Mouse (Mus musculus) gastrocnemius, adult 2 months (tissue): ENCODE data around the gene Icam1. TPM values are rescaled to one million over a fixed set of nuclear protein-coding genes. Genes with fewer than 3 reads are reported as not detected.
"Not testable (repeated sequence)": the region's sequence is repeated elsewhere in the genome, so short reads cannot be mapped to it uniquely, and the experiment has no call there.

ENCODE experiments used
- DNase-seq: peaks from one replicate; pipeline ENCODE4 v3.0.0; 2022
- H3K27ac ChIP-seq: fragments of 200-600 bp; 2 replicates; pipeline ENCODE4 v1.8.1; 2022; ENCODE audit warnings: mild to moderate bottlenecking
- H3K4me3 ChIP-seq: fragments of 200-600 bp; 2 replicates; pipeline ENCODE4 v1.8.1; 2022; ENCODE audit warnings: mild to moderate bottlenecking, moderate library complexity
- CTCF ChIP-seq: fragments of 200-600 bp; IDR thresholded peaks from 2 replicates; pipeline ENCODE4 v1.8.1; 2022; ENCODE audit warnings: antibody characterized with exemption, mild to moderate bottlenecking, moderate library complexity
- intact Hi-C: fragments of 180-260 bp; cut with DNase I; formaldehyde crosslinking; loops from one replicate; pipeline ENCODE4 v1.15.1; 2025
- total RNA-seq, 2 experiments: library from RNA; stranded (reverse); gene quantifications; 2 replicates each; pipeline ENCODE4 v1.2.3; 2021

Gene Icam1
- total RNA-seq, 2 experiments from 2014 or later: 1.7 to 1.9 TPM

- intact Hi-C loops: loop anchor here (2.0 to 5.0 kb wide), 2 partner anchors 101 to 130 kb away; partner anchors contain the start of gene Tyk2
- Histone ChIP-seq H3K27ac (peak overlapping the region; percentile 84), H3K4me3 (peak overlapping the region; percentile 83)
- peak; percentile 90 for DNase-seq
- peak; percentile 66 for TF ChIP-seq CTCF
Observed at GRCm38 (mm10) chr9:21030781-21031250, 15.0 kb downstream of the Icam1 start.

GRCm38 (mm10) chr9:21031251-21031895, 15.6 kb downstream of the Icam1 start:
- DNase-seq: peak; percentile 78
- intact Hi-C loops: loop anchor here (2.0 to 5.0 kb wide), 2 partner anchors 101 to 131 kb away; partner anchors contain the start of gene Tyk2
- Histone ChIP-seq H3K4me3 (peak overlapping the region; percentile 83), H3K27ac (peak overlapping the region; percentile 84)
- TF ChIP-seq CTCF: no peak

DNA sequence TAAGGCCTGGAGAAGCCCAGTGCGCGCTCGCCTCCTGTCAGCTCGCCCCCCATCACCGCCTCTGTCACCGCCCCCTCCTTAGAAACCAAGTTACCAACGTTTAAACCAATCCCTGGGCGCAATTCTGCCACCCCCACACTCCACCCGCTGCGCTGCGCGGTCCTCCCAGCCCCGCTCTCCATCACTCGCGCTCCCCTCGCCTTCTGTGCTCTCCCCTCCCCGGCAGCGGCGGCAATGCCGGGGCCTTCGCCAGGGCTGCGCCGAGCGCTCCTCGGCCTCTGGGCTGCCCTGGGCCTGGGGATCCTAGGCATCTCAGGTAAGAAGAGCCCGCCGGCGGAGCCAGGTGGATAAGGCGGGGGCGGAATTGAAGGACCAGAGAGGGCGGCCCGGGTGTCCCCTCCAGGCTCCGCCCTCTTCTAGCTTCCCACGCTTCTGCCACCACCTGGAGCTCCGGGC, 16.1 kb downstream of the Icam1 start, which contains the start of gene Icam5:
Gene Icam5, plus strand, starts transcription at position 178 of the 456 bp plus-strand sequence.
- H3K27ac ChIP-seq: peak within 1 kb of the TSS; percentile 84
- TF ChIP-seq CTCF: no peak
- H3K4me3 ChIP-seq: peak within 1 kb of the TSS; percentile 83
- intact Hi-C loops: loop anchor here (2.0 to 5.0 kb wide), 3 partner anchors 59 to 131 kb away; partner anchors contain the start of genes Gm38431 and Tyk2
- DNase-seq: peak; percentile 36

DNA sequence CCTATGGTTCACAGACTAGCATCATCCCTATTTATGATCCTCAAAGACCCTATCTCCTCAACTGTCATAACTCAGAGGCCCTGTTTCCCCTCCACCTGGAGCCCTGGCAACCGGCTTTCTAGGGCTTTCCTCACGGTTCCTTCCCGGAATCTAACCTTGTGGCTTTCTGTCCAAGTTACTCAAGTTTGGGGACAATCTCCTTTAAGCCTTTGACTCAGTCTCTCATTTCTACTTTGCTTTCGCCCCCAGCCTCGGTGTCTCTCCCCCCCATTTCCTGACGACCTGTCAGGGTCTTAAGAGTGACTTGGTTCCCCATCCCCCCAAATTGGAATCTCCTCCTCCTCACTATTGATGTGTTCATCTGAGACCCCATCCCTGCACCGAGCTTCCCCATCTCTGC, 16.7 kb downstream of the Icam1 start:
- H3K27ac ChIP-seq: no peak overlapping the region
- no peak for DNase-seq
- TF ChIP-seq CTCF: no peak
- H3K4me3 ChIP-seq: peak overlapping the region; percentile 83
- intact Hi-C loops: loop anchor here (2.0 to 5.0 kb wide), 2 partner anchors 58 to 100 kb away; partner anchors contain the start of genes Gm38431 and Tyk2

- Histone ChIP-seq H3K27ac (peak overlapping the region; percentile 29; the same call in 1 of the 2 replicates), H3K4me3 (peak overlapping the region; percentile 83)
- TF ChIP-seq CTCF: no peak
- peak; percentile 92 for DNase-seq
- intact Hi-C loops: loop anchor here (2.0 to 5.0 kb wide), 2 partner anchors 58 to 99 kb away; partner anchors contain the start of genes Gm38431 and Tyk2
Observed at GRCm38 (mm10) chr9:21033136-21033535, 17.4 kb downstream of the Icam1 start.

GRCm38 (mm10) chr9:21034481-21035085, 18.8 kb downstream of the Icam1 start:
- DNase-seq: no peak
- Histone ChIP-seq H3K27ac (no peak overlapping the region), H3K4me3 (no peak overlapping the region)
- intact Hi-C loops: loop anchor here (5.0 kb wide), 1 partner anchor 98 kb away; the partner anchor contains the start of gene Tyk2
- no peak for TF ChIP-seq CTCF

DNA sequence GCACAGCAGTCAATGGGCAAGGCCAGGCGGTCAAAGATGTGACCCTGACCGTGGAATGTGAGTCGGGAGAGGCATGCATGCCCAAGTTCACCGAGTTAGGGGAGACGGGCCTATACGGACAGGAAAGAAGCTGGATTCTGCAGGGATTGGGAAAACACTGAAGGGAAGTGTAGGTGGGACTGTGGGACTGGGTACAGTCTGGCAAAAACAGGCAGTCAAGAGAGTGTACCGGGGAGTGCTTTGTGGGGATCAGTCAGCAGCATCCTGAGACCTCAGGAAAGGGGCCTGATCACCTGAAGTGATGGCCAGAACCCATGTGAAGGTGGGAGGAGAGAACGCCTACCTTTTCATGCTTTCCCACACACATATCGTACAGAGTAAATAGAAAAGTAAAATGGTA, 19.8 kb downstream of the Icam1 start:
- TF ChIP-seq CTCF: no peak
- DNase-seq: no peak
- Histone ChIP-seq H3K4me3 (no peak overlapping the region), H3K27ac (no peak overlapping the region)
- intact Hi-C loops: no loop called here

DNA sequence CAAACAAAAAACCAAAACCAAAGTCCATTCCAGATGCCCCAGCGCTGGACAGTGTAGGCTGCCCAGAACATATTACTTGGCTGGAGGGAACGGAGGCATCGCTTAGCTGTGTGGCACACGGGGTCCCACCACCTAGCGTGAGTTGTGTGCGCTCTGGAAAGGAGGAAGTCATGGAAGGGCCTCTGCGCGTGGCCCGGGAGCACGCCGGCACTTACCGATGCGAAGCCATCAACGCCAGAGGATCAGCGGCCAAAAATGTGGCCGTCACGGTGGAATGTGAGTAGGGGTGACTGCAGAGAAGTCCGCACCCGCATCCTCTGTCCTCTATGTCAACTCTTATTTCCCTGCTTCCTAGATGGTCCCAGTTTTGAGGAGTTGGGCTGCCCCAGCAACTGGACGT, 20.4 kb downstream of the Icam1 start:
- H3K4me3 ChIP-seq: no peak overlapping the region
- TF ChIP-seq CTCF: no peak
- H3K27ac ChIP-seq: no peak overlapping the region
- DNase-seq: no peak
- intact Hi-C loops: no loop called here

DNA sequence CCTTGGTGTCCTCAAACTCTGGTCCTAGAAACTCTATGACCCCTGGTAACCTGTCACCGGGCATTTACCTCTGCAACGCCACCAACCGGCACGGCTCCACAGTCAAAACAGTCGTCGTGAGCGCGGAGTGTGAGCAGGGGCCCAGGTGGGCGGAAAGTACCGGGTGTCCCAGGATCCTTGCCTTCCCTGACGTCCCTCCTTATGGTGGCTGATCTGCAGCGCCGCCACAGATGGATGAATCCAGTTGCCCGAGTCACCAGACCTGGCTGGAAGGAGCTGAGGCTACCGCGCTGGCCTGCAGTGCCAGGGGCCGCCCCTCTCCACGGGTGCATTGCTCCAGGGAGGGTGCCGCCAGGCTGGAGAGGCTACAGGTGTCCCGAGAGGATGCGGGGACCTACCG, 20.9 kb downstream of the Icam1 start:
- no peak overlapping the region for H3K4me3 ChIP-seq
- no peak for DNase-seq
- H3K27ac ChIP-seq: no peak overlapping the region
- no peak for TF ChIP-seq CTCF
- intact Hi-C loops: no loop called here

GRCm38 (mm10) chr9:21037481-21037891, 21.7 kb downstream of the Icam1 start:
- H3K4me3 ChIP-seq: peak overlapping the region; percentile 48
- no peak for TF ChIP-seq CTCF
- H3K27ac ChIP-seq: no peak overlapping the region
- DNase-seq: peak; percentile 31
- intact Hi-C loops: no loop called here

- H3K4me3 ChIP-seq: no peak overlapping the region
- no peak for DNase-seq
- no peak for TF ChIP-seq CTCF
- intact Hi-C loops: no loop called here
- H3K27ac ChIP-seq: no peak overlapping the region
Observed at GRCm38 (mm10) chr9:21039779-21040178, 24.0 kb downstream of the Icam1 start.

GRCm38 (mm10) chr9:21041308-21041707, 25.5 kb downstream of the Icam1 start:
- H3K4me3 ChIP-seq: no peak overlapping the region
- TF ChIP-seq CTCF: no peak
- no peak for DNase-seq
- intact Hi-C loops: no loop called here
- no peak overlapping the region for H3K27ac ChIP-seq

DNA sequence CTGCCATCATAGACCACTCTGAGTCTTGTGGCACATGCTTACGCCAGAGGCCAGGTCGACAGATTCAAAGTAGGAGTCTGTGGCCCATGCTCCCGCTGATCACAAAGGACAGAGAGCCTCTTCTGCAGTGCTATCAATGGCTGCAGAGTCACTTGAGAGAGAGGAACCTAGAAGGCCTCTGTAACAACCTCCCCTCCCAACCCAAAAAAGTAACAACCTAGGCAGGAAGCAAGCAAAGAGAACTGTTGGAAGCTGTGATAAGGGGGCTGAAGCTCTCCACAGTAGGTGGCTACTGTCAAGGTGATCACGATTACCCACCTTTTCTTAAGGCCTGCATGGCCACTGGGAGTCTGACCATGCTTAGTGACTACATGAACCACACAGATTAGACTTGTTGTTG, 27.8 kb downstream of the Icam1 start:
- no peak for TF ChIP-seq CTCF
- Histone ChIP-seq H3K27ac (no peak overlapping the region), H3K4me3 (no peak overlapping the region)
- DNase-seq: no peak
- intact Hi-C loops: no loop called here

DNA sequence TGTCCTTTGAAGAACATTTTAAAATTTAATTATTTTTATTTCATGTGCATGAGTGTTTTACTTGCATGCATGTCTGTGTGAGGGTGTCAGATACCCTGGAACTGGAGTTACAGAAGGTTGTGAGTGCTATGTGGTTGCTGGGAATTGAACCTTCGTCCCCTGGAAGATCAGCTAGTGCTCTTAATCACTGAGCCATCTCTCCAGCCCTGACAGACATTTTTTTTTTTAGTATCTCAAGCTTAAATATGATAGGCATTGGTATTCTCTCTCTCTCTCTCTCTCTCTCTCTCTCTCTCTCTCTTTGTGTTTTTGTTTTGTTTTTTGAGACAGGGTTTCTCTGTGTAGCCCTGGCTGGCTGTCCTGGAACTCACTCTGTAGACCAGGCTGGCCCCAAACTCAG, 29.0 kb downstream of the Icam1 start:
- DNase-seq, H3K27ac ChIP-seq, H3K4me3 ChIP-seq, intact Hi-C loops: not testable (repeated sequence)
